Mouse (Mus musculus) E14TG2a.4 (cell line): ENCODE measurements at regions not wholly inside any gene's neighbourhood (a gene's known extent, or its start where the extent isn't known, plus 50 kb on each side); places are given as distances from the start of the nearest gene placed in this dataset.

Source experiments
- H3K27me3 ChIP-seq: 2 replicates; pipeline ENCODE4 v1.6.1; 2014; ENCODE audit warnings: low read length, control low read depth; ENCODE audit not compliant: insufficient read depth
- H3K36me3 ChIP-seq: 2 replicates; pipeline ENCODE4 v1.6.1; 2014; ENCODE audit warnings: low read length, control low read depth; ENCODE audit not compliant: insufficient read depth
- H3K4me1 ChIP-seq: replicated peaks from 2 replicates; pipeline ENCODE4 v1.6.1; 2014; ENCODE audit warnings: low read depth, low read length, control low read depth
- H3K4me3 ChIP-seq: replicated peaks from 2 replicates; pipeline ENCODE4 v1.5.1; 2014; ENCODE audit warnings: mild to moderate bottlenecking, low read length
- H3K9me3 ChIP-seq: 2 replicates; pipeline ENCODE4 v1.6.1; 2014; ENCODE audit warnings: low read length, control low read depth
- CTCF ChIP-seq: conservative IDR thresholded peaks from 2 replicates; pipeline ENCODE4 v1.5.1; 2014; ENCODE audit warnings: low read length
- NANOG ChIP-seq: IDR thresholded peaks from 2 replicates; pipeline ENCODE4 v1.6.1; 2014; ENCODE audit warnings: borderline replicate concordance, low read length, mixed read lengths
- POU5F1 ChIP-seq: IDR thresholded peaks from 2 replicates; pipeline ENCODE4 v1.6.1; 2014; ENCODE audit warnings: low read length, borderline replicate concordance

GRCm38 (mm10) chr10:26434586-26434985 lies 58.8 kb upstream of the L3mbtl3 start:
- TF ChIP-seq NANOG (no peak), CTCF (no peak), POU5F1 (no peak)
- H3K4me3 ChIP-seq: no peak overlapping the region
- H3K36me3 ChIP-seq: no peaks in the 10 kb centered on the region
- H3K4me1 ChIP-seq: no peaks in the 10 kb centered on the region
- no peaks in the 10 kb centered on the region for H3K9me3 ChIP-seq
- no peaks in the 10 kb centered on the region for H3K27me3 ChIP-seq

GRCm38 (mm10) chr10:26440720-26441119 lies 64.9 kb upstream of the L3mbtl3 start:
- no peak for TF ChIP-seq POU5F1

DNA sequence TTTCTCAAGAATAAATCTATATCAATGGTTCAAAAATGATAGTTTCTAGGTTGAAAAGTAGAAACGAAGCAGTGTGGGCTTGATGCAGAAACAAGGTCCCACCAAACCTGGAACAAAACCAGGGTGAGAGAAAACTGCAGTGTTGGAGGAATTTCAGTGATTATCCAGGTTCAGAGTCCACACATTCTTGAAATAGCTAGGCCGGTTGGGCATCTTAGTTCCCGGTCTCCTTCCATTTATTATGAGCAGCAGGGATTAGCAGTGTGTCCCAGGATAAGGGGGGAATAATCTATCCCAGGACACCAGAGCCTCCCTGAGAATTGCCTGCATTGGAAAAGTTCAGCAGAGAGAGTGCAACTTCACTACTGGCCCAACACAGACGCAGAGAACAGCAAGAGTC lies 108.5 kb upstream of the L3mbtl3 start:
- Histone ChIP-seq H3K9me3 (peaks cover 48% of the 10 kb centered on the region), H3K4me1 (no peaks in the 10 kb centered on the region), H3K27me3 (no peaks in the 10 kb centered on the region), H3K36me3 (no peaks in the 10 kb centered on the region), H3K4me3 (no peak overlapping the region)
- TF ChIP-seq CTCF: no peak
- TF ChIP-seq NANOG: no peak
- TF ChIP-seq POU5F1: no peak

More at GRCm38 (mm10) chr10:26440720-26441119, 64.9 kb upstream of the L3mbtl3 start:
- no peaks in the 10 kb centered on the region for H3K4me1 ChIP-seq
- no peaks in the 10 kb centered on the region for H3K36me3 ChIP-seq
- H3K4me3 ChIP-seq: no peak overlapping the region
- H3K27me3 ChIP-seq: no peaks in the 10 kb centered on the region
- H3K9me3 ChIP-seq: no peaks in the 10 kb centered on the region

- Histone ChIP-seq H3K4me1 (no peaks in the 10 kb centered on the region; the same call in 1 of the 2 replicates), H3K27me3 (no peaks in the 10 kb centered on the region), H3K4me3 (no peak overlapping the region), H3K9me3 (peaks cover 3% of the 10 kb centered on the region), H3K36me3 (no peaks in the 10 kb centered on the region)
- TF ChIP-seq POU5F1: no peak
- no peak for TF ChIP-seq CTCF
- TF ChIP-seq NANOG: no peak
These were observed 115.6 kb upstream of the L3mbtl3 start for GRCm38 (mm10) chr10:26491351-26491750.

- Histone ChIP-seq H3K9me3 (peaks cover 4% of the 10 kb centered on the region), H3K27me3 (no peaks in the 10 kb centered on the region), H3K4me3 (no peak overlapping the region), H3K4me1 (no peaks in the 10 kb centered on the region; the same call in 1 of the 2 replicates), H3K36me3 (no peaks in the 10 kb centered on the region)
- TF ChIP-seq POU5F1: no peak
- TF ChIP-seq CTCF: no peak
- no peak for TF ChIP-seq NANOG
These were observed 116.4 kb upstream of the L3mbtl3 start for GRCm38 (mm10) chr10:26492146-26492545.

DNA sequence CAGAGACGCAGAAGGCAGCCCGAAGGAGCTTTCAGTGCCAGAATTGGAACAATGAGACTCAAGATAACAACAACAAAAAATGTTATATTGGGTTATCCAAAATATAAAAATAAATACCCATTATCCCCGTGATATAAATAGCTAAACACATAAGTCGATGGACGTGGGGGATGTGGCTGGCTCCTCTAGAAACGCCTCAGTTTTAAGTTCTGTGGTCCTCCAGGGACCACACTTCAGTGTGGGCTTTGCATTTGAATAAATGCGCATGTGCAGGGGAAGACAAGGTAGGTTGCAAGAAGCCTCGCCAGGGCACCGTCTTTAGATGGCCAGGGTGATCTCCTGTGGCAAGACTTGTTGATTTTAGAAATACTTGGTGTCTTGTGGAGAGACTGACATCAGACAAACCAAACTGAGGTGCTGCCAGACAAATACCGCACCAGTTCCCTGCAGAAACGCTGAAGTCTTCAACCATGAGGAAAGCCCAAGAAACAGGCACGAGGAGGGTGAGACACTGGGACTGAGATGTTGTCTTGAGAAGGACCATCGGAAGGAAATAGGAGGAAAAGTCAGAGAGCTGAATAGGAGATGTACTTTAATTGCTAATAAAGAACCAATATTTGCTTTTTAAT lies 117.2 kb upstream of the L3mbtl3 start:
- H3K4me3 ChIP-seq: no peak overlapping the region
- H3K4me1 ChIP-seq: no peaks in the 10 kb centered on the region; the same call in 1 of the 2 replicates
- TF ChIP-seq POU5F1 (no peak), CTCF (no peak), NANOG (no peak)
- H3K27me3 ChIP-seq: no peaks in the 10 kb centered on the region
- no peaks in the 10 kb centered on the region for H3K36me3 ChIP-seq
- H3K9me3 ChIP-seq: peaks cover 4% of the 10 kb centered on the region

DNA sequence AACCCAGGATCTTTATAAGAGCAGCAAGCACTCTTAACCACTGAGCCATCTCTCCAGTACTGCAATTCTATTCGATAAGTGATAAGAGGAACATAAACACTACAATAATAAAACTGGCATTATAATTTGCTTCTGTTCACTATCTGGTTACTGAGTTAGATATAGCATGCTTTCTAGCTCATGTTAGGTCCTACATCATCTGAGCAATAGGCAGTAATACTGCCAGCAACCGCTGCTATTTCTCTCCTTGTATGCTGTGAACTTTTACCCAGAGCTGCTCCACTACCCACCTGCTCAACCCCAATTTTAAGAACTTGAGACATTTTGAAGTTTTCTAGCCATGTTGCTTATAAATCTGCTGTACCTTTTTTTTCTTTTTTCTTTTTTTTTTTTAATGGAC lies 118.0 kb upstream of the L3mbtl3 start:
- H3K36me3 ChIP-seq: no peaks in the 10 kb centered on the region
- no peaks in the 10 kb centered on the region; the same call in 1 of the 2 replicates for H3K4me1 ChIP-seq
- H3K27me3 ChIP-seq: no peaks in the 10 kb centered on the region
- H3K9me3 ChIP-seq: peaks cover 4% of the 10 kb centered on the region
- TF ChIP-seq NANOG (no peak), POU5F1 (no peak), CTCF (no peak)
- no peak overlapping the region for H3K4me3 ChIP-seq

- no peak overlapping the region for H3K4me3 ChIP-seq
- no peaks in the 10 kb centered on the region for H3K27me3 ChIP-seq
- H3K36me3 ChIP-seq: no peaks in the 10 kb centered on the region
- H3K9me3 ChIP-seq: peaks cover 4% of the 10 kb centered on the region
- TF ChIP-seq NANOG (no peak), CTCF (peak; percentile 58), POU5F1 (no peak)
- no peaks in the 10 kb centered on the region; the same call in 1 of the 2 replicates for H3K4me1 ChIP-seq
These were observed 118.6 kb upstream of the L3mbtl3 start for GRCm38 (mm10) chr10:26494380-26494781.

DNA sequence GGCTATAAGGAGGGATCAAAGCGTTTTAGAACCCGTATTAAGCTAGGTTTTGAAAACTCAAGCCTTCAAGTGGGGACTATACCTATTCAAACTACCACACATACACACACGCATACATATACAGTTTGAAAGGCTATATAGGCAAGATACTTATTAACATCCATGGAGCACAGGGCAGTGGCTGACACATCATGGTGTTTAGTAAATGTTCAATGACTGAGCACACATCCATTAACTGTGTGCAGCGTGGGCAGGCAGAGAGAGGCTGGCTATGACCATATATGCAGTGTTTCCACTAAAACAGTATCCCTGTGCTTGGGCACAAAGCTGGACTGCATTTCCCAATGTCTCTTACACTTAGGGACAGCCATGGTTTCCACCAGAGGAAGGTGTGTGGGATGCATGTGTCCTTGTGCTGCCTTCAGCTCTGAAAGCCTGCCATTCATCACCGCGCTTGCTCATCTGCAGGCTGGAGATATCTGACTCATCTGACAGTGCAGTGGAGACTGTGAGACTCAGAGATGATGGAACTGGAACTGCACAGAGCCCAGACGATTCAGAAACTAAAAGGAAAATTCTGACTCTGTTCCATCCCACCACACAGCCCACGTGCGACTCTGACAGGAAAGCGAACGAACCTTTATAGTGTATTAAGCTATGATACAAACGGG lies 124.6 kb upstream of the L3mbtl3 start:
- H3K27me3 ChIP-seq: no peaks in the 10 kb centered on the region
- peaks cover 4% of the 10 kb centered on the region for H3K9me3 ChIP-seq
- no peak overlapping the region for H3K4me3 ChIP-seq
- TF ChIP-seq POU5F1 (no peak), NANOG (no peak), CTCF (no peak)
- H3K4me1 ChIP-seq: no peaks in the 10 kb centered on the region
- H3K36me3 ChIP-seq: no peaks in the 10 kb centered on the region
